Mouse (Mus musculus) thymus, adult 2 months (tissue): ENCODE results near the gene Kat6b.

ENCODE experiments used
- CTCF ChIP-seq: fragments of 200-500 bp; IDR thresholded peaks from 2 replicates; pipeline ENCODE4 v1.5.1; 2012; ENCODE audit warnings: mild to moderate bottlenecking, control low read depth, low read length, moderate library complexity, borderline replicate concordance; ENCODE audit not compliant: control insufficient read depth, poor library complexity, insufficient read depth; ENCODE audit errors: extremely low read depth
- POLR2A ChIP-seq: fragments of 200-500 bp; IDR thresholded peaks from 2 replicates; pipeline ENCODE4 v1.6.1; 2012; ENCODE audit warnings: mild to moderate bottlenecking, low read length, control low read depth, moderate library complexity; ENCODE audit not compliant: control insufficient read depth, poor library complexity, insufficient read depth; ENCODE audit errors: extremely low read depth

GRCm38 (mm10) chr14:21574686-21575309 lies 93.6 kb downstream of the Kat6b start:
- TF ChIP-seq POLR2A (no peak), CTCF (no peak)
